ENCODE assay signal across 8 mouse cellular contexts in the genomic region with DNA sequence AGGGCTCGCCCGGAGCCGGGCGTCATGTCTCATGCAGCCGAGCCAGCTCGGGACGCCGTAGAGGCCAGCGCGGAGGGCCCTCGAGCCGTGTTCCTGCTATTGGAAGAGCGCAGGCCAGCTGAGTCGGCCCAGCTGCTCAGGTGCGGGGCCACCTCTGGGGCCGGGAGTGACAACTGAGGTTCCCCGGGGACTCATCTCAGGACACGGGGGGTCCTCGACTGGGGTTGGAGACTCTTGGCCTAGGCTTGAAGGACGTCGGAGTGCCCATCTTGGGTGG. TPM values are rescaled to one million over a fixed set of nuclear protein-coding genes. Genes with fewer than 3 reads are reported as not detected.
DNase-seq lines count a peak whose midpoint lies in the region; ATAC-seq and TF ChIP-seq lines count a peak whose summit lies in the region.

No protein-coding gene starts in this region.

- peak overlapping the region; percentile 95 for H3K4me3 ChIP-seq in lung, adult 2 months (replicated peaks; ENCODE audit: extremely low read depth, low read depth, low read length)
- H3K4me3 ChIP-seq in embryonic facial prominence, embryonic 14.5 days (ENCODE audit: low read depth, low read length): peak overlapping the region; percentile 66
- H3K4me3 ChIP-seq in intestine, embryonic 15.5 days (replicated peaks): peak overlapping the region; percentile 62
- peak overlapping the region; percentile 62 for H3K4me3 ChIP-seq in neural tube, embryonic 13.5 days

- peak overlapping the region; percentile 67 for H3K4me2 ChIP-seq in embryonic facial prominence, embryonic 14.5 days (ENCODE audit: low read depth, low read length)
- peak overlapping the region; percentile 68 for H3K4me2 ChIP-seq in intestine, embryonic 15.5 days (replicated peaks)
- H3K4me2 ChIP-seq in neural tube, embryonic 13.5 days: peak overlapping the region; percentile 68

- ATAC-seq in embryonic facial prominence, embryonic 14.5 days (ENCODE audit: low read depth): peak; percentile 12
- peak; percentile 37 for ATAC-seq in intestine, embryonic 15.5 days
- ATAC-seq in neural tube, embryonic 13.5 days (ENCODE audit: low read depth): no peak; the same call in 1 of the 2 replicates

- H3K36me3 ChIP-seq in embryonic facial prominence, embryonic 14.5 days (ENCODE audit: control insufficient read depth, insufficient read depth, low read length): peaks cover 15% of the 10 kb centered on the region
- no peaks in the 10 kb centered on the region for H3K36me3 ChIP-seq in intestine, embryonic 15.5 days
- H3K36me3 ChIP-seq in neural tube, embryonic 13.5 days: peaks cover 7% of the 10 kb centered on the region; the same call in 1 of the 2 replicates

- no peaks in the 10 kb centered on the region for H3K4me1 ChIP-seq in lung, adult 2 months (ENCODE audit: control insufficient read depth, insufficient read depth, low read length)
- H3K4me1 ChIP-seq in embryonic facial prominence, embryonic 14.5 days (ENCODE audit: control insufficient read depth, insufficient read depth, low read length): peaks cover 8% of the 10 kb centered on the region; the same call in 1 of the 2 replicates
- peaks cover 7% of the 10 kb centered on the region; the same call in 1 of the 2 replicates for H3K4me1 ChIP-seq in intestine, embryonic 15.5 days (replicated peaks)
- peaks cover 28% of the 10 kb centered on the region for H3K4me1 ChIP-seq in neural tube, embryonic 13.5 days (replicated peaks)

- WGBS in lung, adult 2 months: 26% methylated on average over 21 of the region's 21 CpGs
- WGBS in embryonic facial prominence, embryonic 14.5 days: 16% methylated on average over 10 of the region's 21 CpGs
- 15% methylated on average over 21 of the region's 21 CpGs for WGBS in intestine, embryonic 15.5 days
- 20% methylated on average over 21 of the region's 21 CpGs for WGBS in neural tube, embryonic 13.5 days

- DNase-seq in lung, adult 2 months: no peak
- DNase-seq in lung, postnatal 25 days (ENCODE audit: low spot score): no peak
- no peak for DNase-seq in embryonic facial prominence, embryonic 14.5 days (ENCODE audit: low spot score)
- DNase-seq in cerebellum, postnatal 4 days (ENCODE audit: low spot score in 2 of 2): no peak
- DNase-seq in spleen, postnatal 14 days (ENCODE audit: low spot score in 2 of 2): no peak
- no peak for DNase-seq in urinary bladder, postnatal 10 days (ENCODE audit: low spot score)

- no peaks in the 10 kb centered on the region for H3K9me3 ChIP-seq in embryonic facial prominence, embryonic 14.5 days (ENCODE audit: control insufficient read depth, low read length)
- H3K9me3 ChIP-seq in intestine, embryonic 15.5 days: no peaks in the 10 kb centered on the region
- no peaks in the 10 kb centered on the region for H3K9me3 ChIP-seq in neural tube, embryonic 13.5 days

- peak overlapping the region; percentile 44; the same call in 1 of the 2 replicates for H3K27ac ChIP-seq in embryonic facial prominence, embryonic 14.5 days (replicated peaks; ENCODE audit: low read depth, low read length)
- H3K27ac ChIP-seq in intestine, embryonic 15.5 days: peak overlapping the region; percentile 70
- H3K27ac ChIP-seq in neural tube, embryonic 13.5 days (replicated peaks): peak overlapping the region; percentile 64

- H3K9ac ChIP-seq in embryonic facial prominence, embryonic 14.5 days (ENCODE audit: low read depth, low read length): peak overlapping the region; percentile 75
- peak overlapping the region; percentile 69 for H3K9ac ChIP-seq in intestine, embryonic 15.5 days
- peak overlapping the region; percentile 75 for H3K9ac ChIP-seq in neural tube, embryonic 13.5 days

- no peak for TF ChIP-seq CTCF in lung, adult 2 months (IDR thresholded peaks at IDR 0.05; ENCODE audit: insufficient read depth, low read length)

- no peaks in the 10 kb centered on the region for H3K27me3 ChIP-seq in embryonic facial prominence, embryonic 14.5 days (replicated peaks; ENCODE audit: control insufficient read depth, insufficient read depth, low read length)
- H3K27me3 ChIP-seq in intestine, embryonic 15.5 days (replicated peaks): no peaks in the 10 kb centered on the region
- no peaks in the 10 kb centered on the region for H3K27me3 ChIP-seq in neural tube, embryonic 13.5 days

- TF ChIP-seq POLR2A in lung, adult 2 months (IDR thresholded peaks at IDR 0.05; ENCODE audit: borderline replicate concordance, extremely low read depth, low read depth, low read length): no peak

RNA-seq across cellular contexts. Expression of a gene that starts 0.5 kb away (rescaled TPM):
- polyA plus RNA-seq in lung, adult 2 months (2012; rRNA removed): 28.8 and 31.8 TPM in 2 replicates
- 19.5 and 21.0 TPM in 2 replicates for polyA plus RNA-seq in embryonic facial prominence, embryonic 14.5 days (2014; fragmentation: Nextera tagmentation; extraction: Ambion mirVana)
- polyA plus RNA-seq in intestine, embryonic 15.5 days (2015; fragmentation: Nextera tagmentation; extraction: Ambion mirVana): 23.0 and 23.9 TPM in 2 replicates
- polyA plus RNA-seq in neural tube, embryonic 13.5 days (2015; fragmentation: Nextera tagmentation; extraction: Ambion mirVana): 25.8 and 28.6 TPM in 2 replicates

RNA-seq across cellular contexts. Expression of a gene that starts 12.2 kb away (rescaled TPM):
- polyA plus RNA-seq in lung, adult 2 months (2012; rRNA removed): 33.9 and 34.5 TPM in 2 replicates
- 11.0 and 14.8 TPM in 2 replicates for polyA plus RNA-seq in embryonic facial prominence, embryonic 14.5 days (2014; fragmentation: Nextera tagmentation; extraction: Ambion mirVana)
- polyA plus RNA-seq in intestine, embryonic 15.5 days (2015; fragmentation: Nextera tagmentation; extraction: Ambion mirVana): 12.4 TPM in 2 replicates
- polyA plus RNA-seq in neural tube, embryonic 13.5 days (2015; fragmentation: Nextera tagmentation; extraction: Ambion mirVana): 39.3 and 43.2 TPM in 2 replicates

RNA-seq across cellular contexts. Expression of a gene that starts 26.7 kb away (rescaled TPM):
- polyA plus RNA-seq in lung, adult 2 months (2012; rRNA removed): 19.0 and 32.4 TPM in 2 replicates
- polyA plus RNA-seq in embryonic facial prominence, embryonic 14.5 days (2014; fragmentation: Nextera tagmentation; extraction: Ambion mirVana): 32.1 and 32.9 TPM in 2 replicates
- 35.4 and 35.5 TPM in 2 replicates for polyA plus RNA-seq in intestine, embryonic 15.5 days (2015; fragmentation: Nextera tagmentation; extraction: Ambion mirVana)
- 74.9 and 77.1 TPM in 2 replicates for polyA plus RNA-seq in neural tube, embryonic 13.5 days (2015; fragmentation: Nextera tagmentation; extraction: Ambion mirVana)

RNA-seq across cellular contexts. Expression of a gene that starts 34.6 kb away (rescaled TPM):
- polyA plus RNA-seq in lung, adult 2 months (2012; rRNA removed): 41.0 and 46.2 TPM in 2 replicates
- 83.5 and 85.5 TPM in 2 replicates for polyA plus RNA-seq in embryonic facial prominence, embryonic 14.5 days (2014; fragmentation: Nextera tagmentation; extraction: Ambion mirVana)
- 60.3 and 61.4 TPM in 2 replicates for polyA plus RNA-seq in intestine, embryonic 15.5 days (2015; fragmentation: Nextera tagmentation; extraction: Ambion mirVana)
- polyA plus RNA-seq in neural tube, embryonic 13.5 days (2015; fragmentation: Nextera tagmentation; extraction: Ambion mirVana): 115 and 134 TPM in 2 replicates

RNA-seq across cellular contexts. Expression of a gene that starts 40.8 kb away (rescaled TPM):
- 1.7 and 2.7 TPM in 2 replicates for polyA plus RNA-seq in lung, adult 2 months (2012; rRNA removed)
- polyA plus RNA-seq in embryonic facial prominence, embryonic 14.5 days (2014; fragmentation: Nextera tagmentation; extraction: Ambion mirVana): not detected in 2 replicates
- not detected in 2 replicates for polyA plus RNA-seq in intestine, embryonic 15.5 days (2015; fragmentation: Nextera tagmentation; extraction: Ambion mirVana)
- not detected in 2 replicates for polyA plus RNA-seq in neural tube, embryonic 13.5 days (2015; fragmentation: Nextera tagmentation; extraction: Ambion mirVana)
